Mouse (Mus musculus) cerebellum, adult 2 months (tissue): ENCODE measurements around the gene Zfp524.

Experiments
- CTCF ChIP-seq: fragments of 200-500 bp; IDR thresholded peaks from 2 replicates; pipeline ENCODE4 v1.5.1; 2011; ENCODE audit warnings: low read depth, mild to moderate bottlenecking, control low read depth, low read length, moderate library complexity, borderline replicate concordance; ENCODE audit not compliant: insufficient read depth
- POLR2A ChIP-seq: fragments of 200-500 bp; IDR thresholded peaks from 2 replicates; pipeline ENCODE4 v1.6.1; 2011; ENCODE audit warnings: low read length, control low read depth, borderline replicate concordance; ENCODE audit not compliant: insufficient read depth

DNA sequence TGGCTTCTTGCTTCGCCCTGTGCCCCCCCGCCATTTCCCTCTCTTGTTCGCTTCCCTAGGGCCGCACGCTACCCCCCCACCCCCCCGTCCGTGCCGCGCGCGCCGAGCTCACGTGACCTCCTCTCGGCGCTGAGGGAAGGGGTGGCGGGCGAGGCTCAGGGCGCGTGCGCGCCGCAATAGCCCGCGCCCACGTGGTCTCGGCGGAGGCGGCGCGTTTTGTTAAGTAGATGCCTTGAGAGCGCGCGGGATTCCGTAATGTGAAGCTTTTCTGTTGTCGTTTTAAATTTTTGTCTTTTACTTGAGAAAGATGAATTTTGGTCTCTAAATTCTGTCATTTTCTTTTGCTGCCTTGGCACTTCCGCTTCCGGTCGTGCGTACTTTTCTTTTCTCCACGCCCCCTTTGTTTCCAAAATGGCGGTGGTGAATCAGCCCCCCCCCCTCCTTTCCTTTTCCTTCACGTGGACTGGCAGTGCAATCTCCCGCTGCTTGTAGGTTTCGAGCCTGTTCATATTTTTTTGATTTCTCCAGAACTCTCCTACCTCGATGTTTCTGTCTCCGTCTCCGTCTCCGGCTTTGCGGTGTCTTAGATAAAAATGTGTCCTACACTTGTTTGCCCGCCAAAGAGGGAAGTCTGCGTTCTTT, 48.3 kb downstream of the Zfp524 start:
- TF ChIP-seq POLR2A (no peak), CTCF (no peak)
